Mouse (Mus musculus) bone marrow, adult 2 months (tissue): ENCODE data around the gene Plcg2. TPM values are rescaled to one million over a fixed set of nuclear protein-coding genes. Genes with fewer than 3 reads are reported as not detected.

Experiments used
- H3K27ac ChIP-seq: fragments of 200-500 bp; 2 replicates; pipeline ENCODE4 v1.5.1; 2012; ENCODE audit warnings: low read depth, mild to moderate bottlenecking, control low read depth, inconsistent platforms, low read length; ENCODE audit not compliant: control insufficient read depth, poor library complexity, insufficient read depth
- H3K4me1 ChIP-seq: fragments of 200-500 bp; 2 replicates; pipeline ENCODE4 v1.6.1; 2011; ENCODE audit warnings: low read length; ENCODE audit not compliant: control insufficient read depth, insufficient read depth
- H3K4me3 ChIP-seq: fragments of 200-500 bp; replicated peaks from 2 replicates; pipeline ENCODE3; 2011; ENCODE audit warnings: mild to moderate bottlenecking, low read depth, low read length, control low read depth; ENCODE audit not compliant: control insufficient read depth
- CTCF ChIP-seq: fragments of 200-500 bp; IDR thresholded peaks from 2 replicates; pipeline ENCODE4 v1.5.1; 2011; ENCODE audit warnings: low read length, control low read depth; ENCODE audit not compliant: control insufficient read depth, insufficient read depth
- POLR2A ChIP-seq: fragments of 200-500 bp; IDR thresholded peaks from 2 replicates; pipeline ENCODE4 v1.6.1; 2011; ENCODE audit warnings: low read depth, mild to moderate bottlenecking, control low read depth, low read length, borderline replicate concordance; ENCODE audit not compliant: control insufficient read depth
- WGBS: fragments of 180-500 bp; shearing (Covaris S2); methylation state at CpG from one replicate; pipeline ENCODE4 v1.1.7; 2018; 5-methylcytosine and 5-hydroxymethylcytosine counted together
- polyA plus RNA-seq: library from polyadenylated mRNA; stranded (reverse); fragments of >200 nt; gene quantifications from 2 replicates; pipeline ENCODE4 v1.2.4, GENCODE M21; 2011; ENCODE audit warnings: low replicate concordance; ENCODE audit not compliant: missing spikeins, insufficient read depth, insufficient read length

The Plcg2 gene
- polyA plus RNA-seq, 1 experiment = 36.8 TPM

DNA sequence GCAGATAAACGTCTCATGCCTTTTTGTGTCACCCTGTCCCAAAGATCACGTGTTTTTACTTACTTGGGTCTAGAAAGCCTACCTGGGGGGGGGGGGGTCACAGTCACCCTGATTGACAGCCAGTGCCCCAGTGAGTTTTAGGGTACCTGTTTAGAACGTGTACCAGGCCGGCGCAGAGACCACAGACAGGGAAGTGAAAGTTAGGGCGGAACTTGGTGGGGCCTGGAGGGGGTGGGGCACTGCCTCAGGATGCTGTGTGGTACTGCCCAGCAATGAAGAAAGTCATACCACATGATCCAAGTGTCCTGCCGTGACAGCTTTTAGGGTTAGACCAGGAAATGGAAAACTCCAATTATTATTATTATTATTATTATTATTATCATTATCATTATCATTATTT, 22.3 kb upstream of the Plcg2 start:
- peaks cover 8% of the 10 kb centered on the region; the same call in 1 of the 2 replicates for H3K4me1 ChIP-seq
- no peak overlapping the region for H3K4me3 ChIP-seq
- TF ChIP-seq POLR2A (0 out of 2 replicates have a peak, but pooled peaks have one; percentile 13), CTCF (no peak)
- 1% methylated on average over 7 of the region's 7 CpGs for WGBS
- peak overlapping the region; percentile 49; the same call in 1 of the 2 replicates for H3K27ac ChIP-seq

DNA sequence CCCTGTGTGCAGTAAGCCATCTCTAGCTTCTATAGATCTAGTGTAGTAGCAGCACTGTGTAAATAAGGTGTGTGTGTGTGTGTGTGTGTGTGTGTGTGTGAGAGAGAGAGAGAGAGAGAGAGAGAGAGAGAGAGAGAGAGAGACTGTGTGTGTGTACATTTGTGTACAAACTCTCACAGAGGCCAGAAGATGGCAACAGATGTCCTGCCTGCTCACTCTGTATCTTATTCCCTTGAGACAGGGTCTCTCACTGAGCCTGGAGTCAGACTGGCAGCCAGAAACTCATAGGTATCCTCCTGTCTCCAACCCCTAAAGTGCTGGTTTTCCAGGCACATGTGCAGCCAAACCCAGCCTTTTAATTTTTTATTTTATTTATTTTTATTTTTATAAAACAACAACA, 20.0 kb upstream of the Plcg2 start:
- TF ChIP-seq CTCF (0 out of 2 replicates have a peak, but pooled peaks have one; percentile 3), POLR2A (no peak)
- no peak overlapping the region for H3K27ac ChIP-seq
- no peak overlapping the region for H3K4me3 ChIP-seq
- peaks cover 13% of the 10 kb centered on the region for H3K4me1 ChIP-seq

DNA sequence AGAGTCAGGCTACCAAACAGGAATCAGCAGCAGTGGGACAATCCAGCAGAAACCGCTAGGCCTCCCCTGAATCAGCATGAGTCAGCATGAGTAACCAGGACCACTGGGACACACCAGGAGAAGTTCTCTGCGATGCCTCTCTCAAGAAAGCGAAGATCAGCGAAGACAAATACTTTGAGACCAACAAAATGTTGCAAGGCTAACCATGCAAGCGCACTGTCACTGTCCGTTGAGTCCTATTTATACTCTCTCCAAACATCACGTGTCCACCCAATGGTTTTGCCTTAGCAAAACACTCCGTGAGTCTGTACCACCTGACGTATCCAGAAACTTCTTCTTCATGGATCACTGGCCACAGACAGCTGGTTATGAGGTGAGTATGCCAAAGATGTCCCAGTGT, 18.1 kb upstream of the Plcg2 start:
- 72% methylated on average over 9 of the region's 9 CpGs for WGBS
- TF ChIP-seq POLR2A (no peak), CTCF (no peak)
- H3K27ac ChIP-seq = no peak overlapping the region
- peaks cover 15% of the 10 kb centered on the region for H3K4me1 ChIP-seq
- no peak overlapping the region for H3K4me3 ChIP-seq

DNA sequence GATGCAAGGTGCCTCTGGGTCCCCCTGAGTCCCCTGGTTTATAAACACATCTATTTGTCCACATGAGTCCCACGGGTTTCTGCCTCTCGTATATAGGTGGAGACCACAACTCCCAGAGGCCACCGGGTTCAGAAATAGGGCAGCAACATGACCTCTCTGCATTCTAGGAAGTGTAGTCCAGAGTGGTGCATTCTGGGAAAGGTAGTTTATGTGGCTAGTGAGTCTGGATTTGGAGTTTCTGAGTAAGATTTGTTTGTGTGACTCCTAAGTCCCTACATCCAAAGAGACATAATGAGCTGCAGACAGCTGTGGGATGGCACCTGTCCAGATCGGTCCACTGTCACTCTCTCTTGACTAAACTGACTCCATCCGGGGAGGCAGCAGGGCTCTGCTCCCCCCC, 17.6 kb upstream of the Plcg2 start:
- WGBS = 55% methylated on average over 5 of the region's 5 CpGs
- TF ChIP-seq CTCF (no peak), POLR2A (no peak)
- Histone ChIP-seq H3K27ac (no peak overlapping the region), H3K4me3 (no peak overlapping the region), H3K4me1 (peaks cover 15% of the 10 kb centered on the region)

DNA sequence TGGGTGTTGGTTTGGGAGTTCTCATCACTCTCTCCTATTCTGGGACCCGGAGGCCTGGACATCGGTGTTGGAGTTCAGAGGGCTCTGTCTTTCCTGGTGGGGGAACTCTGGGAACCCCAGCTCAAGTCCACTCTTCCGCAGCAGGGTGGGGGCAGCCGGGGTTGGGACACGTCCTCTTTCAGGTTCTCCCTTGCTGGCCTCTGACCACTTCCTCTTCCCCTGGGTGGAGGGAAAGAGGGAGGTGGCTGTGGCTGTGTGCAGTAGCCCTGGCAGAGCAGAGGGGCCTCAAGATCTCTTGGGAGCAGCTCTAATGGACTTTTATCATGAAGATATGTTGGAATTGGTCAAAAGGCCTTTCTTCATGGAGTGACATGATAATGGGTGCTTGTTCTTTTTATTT, 16.3 kb upstream of the Plcg2 start:
- peak overlapping the region; percentile 87 for H3K27ac ChIP-seq
- TF ChIP-seq CTCF = no peak
- peak; percentile 38; the same call in 1 of the 2 replicates for TF ChIP-seq POLR2A
- peak overlapping the region; percentile 56 for H3K4me3 ChIP-seq
- WGBS = 3% methylated on average over 5 of the region's 5 CpGs
- peaks cover 15% of the 10 kb centered on the region for H3K4me1 ChIP-seq

DNA sequence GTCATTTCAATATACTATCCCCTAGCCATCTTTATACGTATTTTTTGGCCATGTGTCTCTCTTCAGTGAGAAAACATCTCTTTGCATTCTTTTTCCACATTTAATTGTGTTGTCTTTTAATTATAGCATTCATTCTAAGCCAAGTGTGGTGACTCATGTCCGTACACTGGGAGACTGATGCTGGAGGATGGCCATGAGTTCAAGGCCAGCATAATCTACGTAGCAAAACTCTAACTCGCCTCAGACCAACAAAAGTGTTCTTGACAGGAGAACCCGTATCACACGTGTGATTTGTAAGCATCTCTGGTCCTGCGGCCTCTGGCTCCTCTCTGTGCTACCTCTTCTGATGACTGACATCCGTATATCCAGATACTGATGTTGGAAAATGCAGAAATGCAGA, 13.4 kb upstream of the Plcg2 start:
- H3K27ac ChIP-seq = no peak overlapping the region
- H3K4me3 ChIP-seq = no peak overlapping the region
- no peak for TF ChIP-seq CTCF
- TF ChIP-seq POLR2A = no peak
- WGBS = 84% methylated on average over 8 of the region's 8 CpGs
- peaks cover 7% of the 10 kb centered on the region for H3K4me1 ChIP-seq

DNA sequence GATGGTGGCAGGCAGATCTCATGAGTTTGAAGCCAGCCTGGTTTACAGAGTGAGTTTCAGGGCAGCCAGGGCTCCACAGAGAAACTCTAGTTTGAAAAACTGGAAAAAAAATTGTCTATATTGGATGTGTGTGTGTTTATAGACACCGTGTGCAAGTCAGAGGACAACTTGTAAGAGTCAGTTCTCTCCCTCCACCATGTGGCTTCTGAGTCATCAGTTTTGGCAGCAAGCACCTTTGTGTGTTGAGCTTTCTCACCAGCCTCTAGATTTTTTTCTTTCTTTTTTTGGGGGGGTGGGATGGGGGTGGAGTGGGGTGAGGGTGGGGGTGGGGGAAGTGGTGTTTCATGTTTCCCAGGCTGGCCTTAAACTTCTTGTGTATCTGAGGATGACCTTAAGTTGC, 12.8 kb upstream of the Plcg2 start:
- no peak for TF ChIP-seq CTCF
- TF ChIP-seq POLR2A = no peak
- 16% methylated on average over 1 of the region's 1 CpGs for WGBS
- Histone ChIP-seq H3K4me1 (peaks cover 7% of the 10 kb centered on the region), H3K27ac (no peak overlapping the region), H3K4me3 (no peak overlapping the region)

DNA sequence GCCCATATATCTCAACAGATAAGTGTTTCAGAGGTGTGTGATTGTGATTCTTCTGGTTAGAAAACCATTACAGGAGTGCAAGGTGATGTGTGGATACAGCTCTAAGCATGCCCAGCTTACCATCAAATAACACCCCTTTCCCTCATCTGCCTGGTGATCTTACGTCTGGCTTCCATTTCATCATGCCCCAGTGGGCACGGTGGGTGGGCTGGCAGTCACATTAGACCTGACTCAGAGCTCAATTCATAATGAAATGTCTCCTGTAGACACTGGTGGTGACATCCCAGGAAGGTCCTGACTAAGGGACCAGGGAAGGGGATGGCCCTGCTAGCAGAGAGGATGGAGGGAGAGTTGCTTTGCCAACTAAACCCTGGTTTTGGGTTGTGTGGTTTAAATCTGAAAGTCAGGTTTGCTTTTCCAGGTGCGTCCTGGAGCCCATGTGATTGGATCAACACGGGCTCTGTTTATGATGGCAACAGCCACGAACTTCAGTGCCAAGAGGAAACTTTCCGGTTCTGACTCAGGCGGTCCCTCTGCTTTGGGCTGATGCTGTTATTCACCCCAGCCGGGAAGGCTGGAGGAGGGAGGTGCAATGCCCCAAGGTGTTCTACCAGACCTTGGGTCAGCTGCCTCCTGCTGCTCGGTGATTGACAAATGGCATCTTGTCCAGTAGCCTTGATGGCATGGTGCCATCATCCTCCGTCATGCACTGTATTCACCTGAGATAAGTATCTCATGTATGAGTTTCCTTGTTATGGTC, 9.7 kb upstream of the Plcg2 start:
- Histone ChIP-seq H3K4me1 (peaks cover 2% of the 10 kb centered on the region; the same call in 1 of the 2 replicates), H3K4me3 (no peak overlapping the region), H3K27ac (no peak overlapping the region)
- TF ChIP-seq CTCF (no peak), POLR2A (no peak)
- WGBS = 80% methylated on average over 10 of the region's 10 CpGs

DNA sequence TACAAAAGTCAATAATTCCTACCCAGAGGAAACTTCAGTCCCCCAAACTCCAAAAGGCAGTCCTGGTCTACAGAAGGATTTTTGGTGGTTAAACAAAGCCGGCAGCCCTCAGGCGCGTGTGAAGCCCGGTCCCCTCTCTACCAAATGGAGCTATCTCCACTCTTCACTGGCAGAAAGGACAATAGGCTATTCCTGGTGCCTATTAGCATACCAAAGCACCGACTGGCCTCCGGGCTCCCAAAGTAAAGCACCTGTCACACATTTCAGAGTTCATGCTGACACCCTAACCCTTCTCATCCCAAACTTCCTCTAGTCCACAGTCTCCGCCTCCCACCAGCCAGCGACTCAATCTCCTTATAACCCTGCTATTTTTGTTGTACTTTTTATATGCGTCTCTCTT, 4.5 kb upstream of the Plcg2 start:
- Histone ChIP-seq H3K27ac (no peak overlapping the region), H3K4me3 (no peak overlapping the region), H3K4me1 (peaks cover 8% of the 10 kb centered on the region)
- TF ChIP-seq CTCF = no peak
- TF ChIP-seq POLR2A = no peak
- WGBS = 56% methylated on average over 9 of the region's 9 CpGs
